Mouse (Mus musculus): ENCODE data around the gene Bdh1.
A peak's percentile ranks its signal among the peaks of the same experiment; 100 is the strongest.
"Not testable (repeated sequence)": the region's sequence is repeated elsewhere in the genome, so short reads cannot be mapped to it uniquely, and the experiment has no call there.

The Bdh1 gene

DNA sequence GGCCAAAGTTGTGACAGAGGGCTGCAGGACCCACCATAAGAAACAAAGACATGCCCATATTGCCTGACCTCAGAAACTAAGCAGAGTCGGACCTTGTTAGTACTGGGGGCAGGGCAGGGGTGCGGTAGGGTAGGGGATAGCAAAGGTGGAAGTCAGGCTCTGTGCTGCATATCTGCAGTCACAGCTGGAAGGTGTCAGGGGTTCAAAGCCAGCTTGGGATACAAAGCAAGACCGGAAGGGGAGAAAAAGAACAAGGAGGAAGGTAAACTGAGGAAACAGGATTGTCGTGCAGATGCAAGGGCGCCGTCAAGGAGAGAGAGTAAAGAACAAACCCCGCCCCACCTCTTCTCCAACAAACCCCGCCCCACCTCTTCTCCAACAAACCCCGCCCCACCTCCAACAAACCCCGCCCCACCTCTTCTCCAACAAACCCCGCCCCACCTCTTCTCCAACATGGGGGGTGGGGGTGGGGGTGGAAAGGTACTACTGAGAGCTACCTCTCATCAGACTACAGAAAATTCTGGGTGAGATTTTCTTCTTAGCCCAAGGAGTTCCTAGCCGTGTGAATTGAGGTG lies 40.1 kb downstream of the Bdh1 start:
- no peak for DNase-seq (ENCODE audit: low read depth, low spot score)

DNA sequence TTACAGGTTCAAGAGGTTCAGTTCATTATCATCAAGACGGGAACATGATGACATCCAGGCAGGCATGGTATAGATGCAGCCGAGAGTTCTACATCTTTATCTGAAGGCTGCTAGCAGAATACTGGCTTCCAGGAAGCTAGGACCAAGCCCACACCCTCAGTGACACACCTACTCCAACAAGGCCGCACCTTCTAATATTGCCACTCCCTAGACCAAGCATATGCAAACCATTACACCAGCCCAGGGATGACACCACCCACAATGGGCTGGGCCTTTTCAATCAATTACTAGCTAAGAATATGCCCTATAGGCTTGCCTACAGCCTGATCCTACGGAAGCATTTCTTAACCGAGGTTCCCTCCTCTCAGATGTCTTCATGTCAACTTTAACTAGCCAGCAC lies 42.9 kb downstream of the Bdh1 start:
- DNase-seq (ENCODE audit: low read depth, low spot score), result no peak

DNA sequence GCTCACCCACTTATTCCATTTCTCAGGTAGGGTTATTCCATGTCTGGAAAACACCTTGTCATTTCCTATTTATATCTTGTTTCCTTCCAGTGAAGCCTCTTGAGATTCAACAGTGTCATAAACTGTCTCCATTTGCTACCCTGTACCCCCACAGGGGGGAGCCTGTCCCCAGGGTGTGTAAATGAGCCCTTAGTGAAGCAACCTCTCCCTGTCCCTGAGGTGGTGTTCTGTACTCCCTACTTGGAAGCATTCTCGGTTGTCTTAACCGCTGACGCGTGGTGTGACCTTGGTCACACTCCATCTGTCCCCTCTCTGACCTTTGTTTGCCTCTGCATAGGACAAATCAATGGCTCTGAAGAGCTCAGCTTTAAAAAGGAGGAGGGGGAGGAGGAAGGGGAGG lies 43.5 kb downstream of the Bdh1 start:
- peak; percentile 41 for DNase-seq (ENCODE audit: low read depth, low spot score)

DNA sequence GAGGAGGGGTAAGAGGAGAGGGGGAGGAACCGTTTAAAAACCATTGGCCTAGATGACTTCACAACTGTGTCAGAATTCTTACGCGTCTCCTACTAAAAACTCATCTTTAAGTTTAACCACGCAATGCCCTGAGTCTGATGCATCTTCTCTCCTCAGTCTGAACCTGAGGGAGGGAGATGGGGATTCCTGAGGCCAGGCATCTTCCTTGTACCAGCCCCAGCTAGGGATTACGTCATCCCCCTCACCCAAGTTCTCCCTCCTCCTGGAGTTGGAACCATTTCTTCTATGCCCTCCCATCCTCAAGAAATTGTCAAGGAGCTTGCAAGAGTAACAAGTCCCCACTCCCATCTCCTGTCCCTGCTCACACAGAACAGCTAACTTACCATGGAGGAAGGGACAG lies 44.0 kb downstream of the Bdh1 start:
- no peak for DNase-seq (ENCODE audit: low read depth, low spot score)

DNA sequence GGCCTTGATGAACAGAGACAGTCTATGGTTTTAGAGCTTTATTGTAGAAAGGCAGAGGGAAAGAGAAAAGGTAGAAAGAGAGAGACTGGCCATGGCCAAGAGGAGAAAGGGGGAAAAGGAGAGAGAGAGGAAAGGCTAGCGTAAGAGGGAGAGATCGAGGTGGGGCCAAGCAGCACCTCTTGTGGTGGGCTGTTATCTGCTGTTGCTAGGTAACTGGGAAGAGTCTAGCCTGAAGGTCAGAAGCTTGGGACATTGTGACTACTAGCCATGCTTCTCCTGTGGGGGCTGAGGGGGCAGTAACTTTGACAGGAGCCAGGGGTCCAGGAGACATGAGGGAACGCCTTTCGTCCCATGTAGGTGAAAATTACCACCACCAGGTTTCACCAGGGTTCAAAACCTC lies 48.7 kb downstream of the Bdh1 start:
- not testable (repeated sequence) for DNase-seq (ENCODE audit: low read depth, low spot score)

DNA sequence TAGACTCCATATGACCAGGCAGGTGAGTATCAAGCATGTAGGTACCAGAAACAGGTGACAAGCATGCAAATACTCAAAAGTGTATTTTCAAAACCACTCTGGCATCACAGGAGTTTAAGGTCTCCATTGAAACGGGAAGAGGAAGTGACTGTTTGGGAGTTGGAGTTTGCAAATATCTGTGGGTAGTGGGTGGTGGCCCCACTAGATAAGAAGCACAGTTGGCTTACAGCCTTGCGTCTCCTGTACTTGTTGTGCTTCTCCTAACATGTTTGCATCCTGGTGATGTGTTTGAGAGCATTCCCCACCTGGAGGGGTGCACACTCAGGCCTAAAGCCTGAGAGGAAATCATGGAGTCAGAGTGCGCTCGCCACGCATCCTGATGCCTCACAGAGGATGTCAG lies 49.9 kb downstream of the Bdh1 start:
- DNase-seq (ENCODE audit: low read depth, low spot score), result no peak

DNA sequence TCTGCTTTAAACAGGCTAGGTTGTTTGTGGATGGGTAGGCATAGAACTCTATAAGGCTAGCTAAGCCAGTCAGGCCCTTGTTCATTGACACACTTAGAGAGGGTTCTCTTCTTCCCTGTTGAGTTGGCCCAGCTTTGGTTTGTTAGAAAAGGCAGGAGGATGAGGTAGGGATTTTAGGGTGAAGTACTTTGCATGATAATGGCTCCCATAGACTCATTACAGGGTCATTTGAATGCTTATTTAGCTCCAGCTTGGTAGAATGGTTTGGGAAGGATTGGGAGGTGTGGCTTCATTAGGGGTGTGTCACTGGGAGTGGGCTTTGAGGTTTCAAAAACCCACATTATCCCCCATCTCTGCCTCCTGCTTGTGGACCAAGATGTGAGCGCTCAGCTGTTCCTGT lies 51.1 kb downstream of the Bdh1 start:
- no peak for DNase-seq (ENCODE audit: low read depth, low spot score)

DNA sequence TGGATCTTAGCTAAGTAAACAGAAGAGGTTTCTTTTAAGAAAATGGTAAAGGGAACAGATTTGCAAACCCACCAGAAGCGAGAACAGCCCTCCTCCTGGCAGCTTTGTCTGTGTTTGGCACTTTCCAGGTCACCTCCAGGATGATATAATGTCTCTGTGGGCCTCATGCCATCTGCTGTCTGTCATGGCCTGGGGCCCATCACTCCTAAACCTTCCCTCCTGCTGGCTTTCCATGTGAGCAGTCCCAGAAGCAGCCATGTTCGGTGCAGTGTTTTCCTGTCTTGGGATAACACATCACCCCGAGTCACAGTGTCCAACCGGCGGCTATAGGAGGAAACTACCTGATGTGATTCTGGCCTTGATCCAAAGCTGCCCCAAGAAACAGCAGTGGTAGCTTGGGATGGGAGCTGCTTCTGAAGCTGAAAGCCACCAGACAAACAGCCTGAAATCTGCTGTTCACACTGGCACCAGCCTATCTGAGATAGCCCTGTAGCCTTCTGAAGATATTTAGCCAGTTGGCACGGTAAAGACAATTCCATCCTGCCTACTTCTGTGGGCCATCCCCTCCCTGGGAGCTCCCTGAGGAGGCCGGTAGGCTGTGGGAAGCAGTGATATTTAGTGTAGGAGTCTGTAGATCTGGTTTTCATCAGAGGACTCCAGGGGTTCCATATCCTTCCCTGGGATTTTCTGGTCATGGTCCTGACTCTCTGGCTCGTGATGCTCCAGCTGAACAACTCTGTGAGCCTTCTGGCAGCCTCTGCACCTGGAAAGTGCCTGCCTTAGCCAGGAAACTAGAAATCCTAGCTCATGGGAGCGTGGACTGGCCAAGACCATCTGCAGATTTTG lies 53.3 kb downstream of the Bdh1 start:
- DNase-seq (ENCODE audit: low read depth, low spot score), result no peak

DNA sequence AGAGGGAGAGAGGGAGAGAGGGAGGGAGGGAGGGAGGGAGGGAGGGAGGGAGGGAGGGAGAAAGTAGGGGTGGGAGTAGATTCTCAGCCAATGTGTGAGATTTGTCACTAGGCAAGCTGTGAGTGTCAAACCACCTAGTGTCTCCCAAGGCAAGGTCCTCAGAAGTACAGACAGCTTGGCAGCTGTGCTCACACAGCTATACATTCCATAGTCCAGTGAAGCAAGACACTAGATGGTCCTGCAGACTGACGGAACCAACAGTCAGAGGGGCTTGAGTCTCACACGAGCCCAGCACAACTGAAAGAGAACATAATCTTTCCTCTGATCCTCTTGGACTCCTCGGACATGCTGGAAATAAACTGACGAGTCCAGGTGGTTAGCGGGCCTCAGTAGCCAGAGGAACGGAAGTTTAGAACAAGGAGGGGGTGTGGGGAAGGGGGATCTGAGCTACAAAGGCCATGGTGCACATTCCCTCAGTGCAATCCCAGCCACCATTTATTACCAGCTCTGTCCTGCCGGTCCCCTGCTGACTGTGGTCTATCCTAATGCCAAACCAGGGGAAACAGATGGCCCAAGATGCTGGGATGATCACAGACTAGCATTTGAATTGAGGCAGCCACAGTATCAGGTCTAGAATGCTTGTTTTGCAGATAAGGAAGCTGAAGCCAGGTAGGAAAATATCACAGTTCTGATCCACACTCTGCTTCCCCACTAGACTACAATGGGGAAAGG lies 55.0 kb downstream of the Bdh1 start:
- DNase-seq (ENCODE audit: low read depth, low spot score), result no peak

DNA sequence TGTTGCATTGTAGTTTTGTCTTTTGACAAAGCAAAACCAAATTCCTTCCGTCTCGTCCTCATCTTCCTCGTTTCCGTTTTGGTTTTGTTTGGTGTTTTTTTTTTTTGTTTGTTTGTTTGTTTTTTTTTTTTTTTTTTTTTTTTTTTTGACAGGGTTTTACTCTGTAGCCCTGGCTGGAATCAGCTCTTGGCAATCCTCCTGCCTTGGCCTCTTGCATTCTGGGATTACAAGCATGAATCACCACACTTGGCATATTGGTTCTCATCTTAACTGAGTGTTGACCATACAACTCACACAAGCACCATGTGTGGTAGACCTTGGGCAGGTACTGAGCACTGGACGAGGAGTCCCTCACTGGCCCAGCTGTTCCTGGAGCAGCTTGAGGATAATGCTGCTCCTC lies 63.3 kb downstream of the Bdh1 start:
- DNase-seq (ENCODE audit: low read depth, low spot score), result no peak

DNA sequence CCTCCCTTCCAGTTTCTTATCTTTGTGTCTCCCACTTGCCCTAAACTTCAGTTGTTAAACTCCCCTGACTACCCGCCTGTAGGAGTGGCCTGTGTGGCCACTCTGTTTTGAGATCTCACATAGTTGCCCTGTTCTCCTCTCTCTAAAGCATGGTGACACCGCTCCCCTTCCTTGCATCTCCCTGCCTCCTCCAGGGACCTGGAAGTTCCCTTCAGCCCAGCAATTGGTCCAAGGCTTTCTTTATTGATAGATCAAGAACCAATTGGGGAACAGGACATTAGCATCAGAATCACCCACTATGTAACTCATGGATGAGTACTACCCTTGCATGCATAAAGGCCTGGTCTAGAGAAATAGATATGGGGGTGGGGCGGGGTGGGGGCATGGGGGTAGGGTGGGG lies 65.2 kb downstream of the Bdh1 start:
- DNase-seq (ENCODE audit: low read depth, low spot score), result no peak

DNA sequence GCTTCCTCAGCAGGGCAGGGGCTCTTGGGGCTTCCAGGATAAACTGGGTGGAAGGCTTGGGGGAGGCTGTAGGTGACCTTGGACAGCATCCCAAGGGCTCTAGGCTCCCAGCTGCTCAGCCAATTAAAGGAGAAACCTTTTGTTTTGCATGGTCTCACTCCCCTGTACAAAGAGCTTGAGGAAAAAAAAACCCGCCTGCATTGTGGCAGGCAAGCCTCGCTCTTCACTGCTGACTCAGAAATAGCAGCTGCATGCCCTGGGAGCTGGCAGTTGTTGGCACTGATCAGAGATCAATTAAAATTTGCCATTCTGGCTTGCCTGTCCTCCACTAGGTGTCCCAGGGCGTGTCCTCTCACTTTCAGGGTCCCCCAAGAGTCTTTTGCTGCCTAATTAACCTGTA lies 67.0 kb downstream of the Bdh1 start:
- DNase-seq (ENCODE audit: low read depth, low spot score), result no peak

DNA sequence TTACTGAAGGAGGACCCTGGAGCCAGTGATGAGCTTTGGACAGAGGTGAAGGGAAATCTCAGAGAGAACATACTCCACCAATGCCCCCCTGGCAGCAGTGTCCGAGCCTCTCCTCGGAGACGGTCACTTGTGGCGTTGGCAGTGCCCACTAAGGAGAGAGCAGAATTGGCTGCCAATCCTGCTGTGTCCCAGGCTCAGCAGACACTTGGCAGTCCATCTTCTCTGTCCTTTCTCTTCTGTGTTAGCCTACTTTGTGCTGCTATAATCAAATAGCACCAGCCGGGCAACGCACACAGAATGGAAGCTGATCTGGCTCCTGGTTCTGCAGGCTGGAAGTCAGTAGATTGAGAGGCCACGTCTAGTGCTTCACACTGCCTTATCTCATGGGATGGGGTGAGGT lies 68.9 kb downstream of the Bdh1 start:
- no peak for DNase-seq (ENCODE audit: low read depth, low spot score)

DNA sequence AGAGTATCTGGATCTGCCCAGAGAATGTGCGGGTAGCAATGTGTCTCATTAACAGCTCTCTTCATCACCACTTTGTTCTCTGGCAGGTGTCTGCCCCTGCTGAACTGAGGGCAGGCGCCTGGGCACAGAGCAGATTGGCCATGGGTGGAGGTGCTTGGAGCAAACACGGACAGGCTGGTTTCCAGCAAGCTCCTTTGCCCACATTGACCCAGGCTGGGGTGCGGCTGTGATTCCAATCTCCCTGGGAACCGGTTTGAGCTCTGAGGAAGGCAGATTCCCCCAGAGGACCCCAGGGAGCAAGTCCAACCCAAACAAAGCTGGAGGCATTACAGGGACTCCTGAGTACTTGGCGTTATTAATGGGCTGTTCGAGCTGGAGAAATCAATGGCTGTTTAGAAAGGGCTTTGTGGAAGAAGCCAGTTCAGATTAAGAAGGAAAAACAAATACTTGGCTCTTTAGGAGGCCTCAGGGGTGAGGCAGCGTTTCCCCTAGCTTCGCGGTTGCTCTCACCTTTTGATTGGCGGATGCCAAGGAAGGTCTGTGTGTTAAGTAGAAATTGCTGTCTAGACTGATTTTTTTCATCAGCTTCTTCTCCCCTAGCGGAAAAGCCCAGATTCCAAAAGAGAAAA lies 71.0 kb downstream of the Bdh1 start:
- DNase-seq (ENCODE audit: low read depth, low spot score), result no peak

DNA sequence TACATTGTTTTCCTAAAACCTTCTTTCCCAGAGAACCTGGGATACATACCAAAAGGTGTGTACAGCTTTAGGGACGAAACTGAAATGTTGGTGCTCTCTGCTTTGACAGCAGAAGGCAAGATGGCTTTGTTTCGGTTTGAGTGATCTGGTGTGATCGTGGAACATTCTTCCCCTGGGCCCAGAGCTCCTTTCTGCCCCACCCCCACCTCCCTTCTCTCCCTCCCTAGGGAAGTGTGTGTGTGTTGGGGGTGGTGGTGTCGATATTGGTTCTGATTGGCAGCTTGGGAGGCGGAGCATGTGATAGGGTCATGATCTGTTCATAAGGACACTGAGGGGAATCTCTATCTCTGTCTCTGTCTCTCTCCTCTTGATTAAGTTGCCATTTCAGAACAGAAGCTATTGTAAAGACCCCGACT lies 71.5 kb downstream of the Bdh1 start:
- DNase-seq (ENCODE audit: low read depth, low spot score), result no peak

DNA sequence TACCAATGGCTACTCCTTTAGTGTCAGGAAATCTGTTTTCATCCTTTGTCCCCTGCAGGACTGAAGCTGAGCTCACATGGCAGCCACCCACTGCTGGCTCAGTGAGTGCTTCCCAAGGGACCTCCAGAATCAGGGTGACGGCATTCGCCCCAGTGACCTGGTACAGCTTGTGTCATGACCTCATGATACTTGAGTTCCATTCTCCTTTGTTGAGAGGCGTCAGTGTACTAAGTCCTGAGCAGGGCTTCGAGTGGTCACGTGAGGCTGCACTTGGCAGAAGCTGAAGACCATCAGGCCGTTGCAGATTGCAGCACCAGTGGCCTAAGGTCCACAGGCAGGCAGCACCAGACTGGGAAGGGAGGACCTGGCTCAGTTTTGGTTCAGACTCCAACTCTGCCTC lies 71.9 kb downstream of the Bdh1 start:
- DNase-seq (ENCODE audit: low read depth, low spot score), result no peak

DNA sequence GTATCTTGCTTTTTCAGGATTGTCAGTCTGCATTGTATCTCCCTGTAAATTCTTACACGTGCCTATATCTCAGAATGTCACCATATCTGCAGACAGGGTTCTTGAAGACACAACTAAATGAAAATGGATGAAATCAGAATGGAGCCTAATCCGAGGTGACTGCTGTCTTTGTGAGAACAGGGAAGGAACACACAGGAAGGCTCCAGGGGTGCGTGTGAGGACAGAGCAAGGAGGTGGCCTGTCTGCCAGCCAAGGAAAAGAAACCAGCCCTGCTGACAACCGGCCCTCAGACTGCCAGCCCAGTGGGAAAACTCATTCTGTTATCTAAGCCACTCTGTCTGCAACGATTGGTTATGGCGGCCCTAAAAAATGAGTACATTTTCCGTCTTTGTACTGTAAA lies 73.3 kb downstream of the Bdh1 start:
- no peak for DNase-seq (ENCODE audit: low read depth, low spot score)

DNA sequence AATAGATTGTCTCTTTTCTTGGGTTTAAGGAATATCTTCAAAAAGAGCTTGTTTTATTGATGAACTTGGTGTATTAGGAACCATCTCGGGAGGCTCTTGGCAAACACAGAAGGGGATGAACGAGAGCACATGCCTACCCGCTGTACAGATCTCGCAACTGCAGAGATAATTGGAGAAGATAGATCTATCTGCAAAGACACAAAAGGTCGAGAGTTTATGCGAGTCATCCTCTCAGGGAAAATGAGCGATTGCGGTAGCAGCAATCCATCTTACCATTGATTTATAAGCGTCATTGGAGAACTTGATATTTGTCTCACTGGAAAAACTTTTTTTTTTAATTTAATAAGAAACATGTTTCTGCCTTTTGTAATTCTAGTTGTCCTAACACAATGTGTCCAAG lies 73.7 kb downstream of the Bdh1 start:
- no peak for DNase-seq (ENCODE audit: low read depth, low spot score)

DNA sequence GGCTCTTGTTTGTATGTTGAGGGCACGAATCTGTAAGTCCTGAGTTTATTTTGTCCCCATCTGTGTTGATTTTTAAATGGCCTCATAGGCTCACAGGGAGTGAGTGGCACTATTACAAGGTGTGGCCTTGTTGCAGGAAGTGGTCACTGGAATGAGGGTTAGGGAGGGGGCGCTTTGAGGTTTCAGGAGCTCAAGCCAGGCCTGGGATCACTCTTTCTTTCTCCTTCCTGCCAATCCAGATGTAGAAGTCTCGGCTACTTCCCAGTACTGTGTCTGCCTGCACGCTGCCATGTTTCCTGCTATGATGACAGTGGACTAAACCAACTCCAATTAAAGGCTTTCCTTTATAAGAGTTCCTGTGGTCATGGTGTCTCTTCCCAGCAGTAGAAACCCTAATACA lies 76.3 kb downstream of the Bdh1 start:
- no peak for DNase-seq (ENCODE audit: low read depth, low spot score)

DNA sequence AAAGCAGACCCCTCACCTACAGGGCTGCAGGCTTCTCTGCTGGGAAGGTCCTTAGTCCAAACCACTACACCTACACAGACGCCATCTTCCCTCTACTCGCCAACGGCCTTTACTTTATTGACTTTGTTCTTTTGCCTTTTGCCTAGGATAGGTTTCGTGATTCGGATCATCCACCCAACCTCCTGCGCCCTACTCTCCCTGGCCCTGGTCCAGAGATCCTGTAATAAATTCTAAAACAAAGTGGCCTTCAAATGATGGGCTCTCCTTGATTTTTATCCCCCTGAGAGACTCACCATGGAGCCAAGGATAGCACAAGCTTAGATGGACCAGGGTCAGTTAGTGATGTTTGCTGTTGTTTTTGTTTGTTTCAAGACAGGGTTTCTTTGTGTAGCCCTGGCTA lies 76.9 kb downstream of the Bdh1 start:
- DNase-seq (ENCODE audit: low read depth, low spot score), result no peak

DNA sequence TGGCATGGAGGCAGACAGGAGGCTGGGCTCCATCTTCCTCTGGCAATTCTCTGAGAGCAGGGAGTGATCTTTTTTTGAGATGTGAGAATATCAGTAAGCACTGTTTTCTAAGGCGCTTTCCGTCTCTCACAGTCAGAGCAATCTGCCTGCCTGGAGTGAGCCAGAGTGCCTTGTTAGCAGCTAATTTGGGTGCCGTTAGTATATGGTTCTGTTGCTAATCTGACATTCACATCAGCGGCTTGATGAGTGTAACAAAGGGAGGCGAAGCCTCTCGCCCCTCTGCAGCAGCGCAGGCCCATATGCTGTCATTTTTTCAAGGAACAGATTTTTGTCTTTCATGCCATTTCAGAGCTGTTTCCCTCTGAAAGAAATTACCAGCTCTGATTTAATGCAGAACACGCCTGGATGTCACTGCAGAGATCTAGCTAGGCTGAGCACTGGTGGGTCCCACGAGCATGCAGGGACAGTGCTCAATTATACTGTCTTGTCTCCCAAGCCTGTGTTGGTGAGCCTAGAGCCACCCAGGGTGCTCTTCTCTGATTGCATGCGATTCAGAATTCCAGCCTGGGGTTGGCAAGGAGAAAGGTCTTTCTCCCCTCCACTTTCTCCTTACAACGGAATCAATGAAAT lies 77.7 kb downstream of the Bdh1 start:
- no peak for DNase-seq (ENCODE audit: low read depth, low spot score)

DNA sequence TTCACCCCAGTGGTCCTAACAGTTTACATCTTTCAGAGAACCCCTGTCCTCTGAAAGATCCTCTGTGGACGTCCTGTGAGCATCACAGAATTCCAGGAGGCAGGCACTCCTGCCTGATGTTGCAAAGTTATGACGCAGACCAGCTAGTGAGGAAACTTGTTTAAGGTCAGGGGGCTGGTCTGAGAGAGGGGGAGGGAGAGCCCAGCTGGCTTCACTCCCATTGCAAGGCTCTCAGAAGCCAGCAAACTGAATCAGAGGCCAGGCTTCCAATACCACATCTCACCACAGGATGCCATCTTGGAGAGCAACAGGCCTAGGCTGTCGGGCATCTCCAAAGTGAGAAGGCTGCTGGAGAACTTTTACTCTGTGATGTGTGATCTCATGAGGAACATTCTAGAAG lies 78.5 kb downstream of the Bdh1 start:
- DNase-seq (ENCODE audit: low read depth, low spot score), result no peak

Measured in A20 (cell line).